In the genomic region with DNA sequence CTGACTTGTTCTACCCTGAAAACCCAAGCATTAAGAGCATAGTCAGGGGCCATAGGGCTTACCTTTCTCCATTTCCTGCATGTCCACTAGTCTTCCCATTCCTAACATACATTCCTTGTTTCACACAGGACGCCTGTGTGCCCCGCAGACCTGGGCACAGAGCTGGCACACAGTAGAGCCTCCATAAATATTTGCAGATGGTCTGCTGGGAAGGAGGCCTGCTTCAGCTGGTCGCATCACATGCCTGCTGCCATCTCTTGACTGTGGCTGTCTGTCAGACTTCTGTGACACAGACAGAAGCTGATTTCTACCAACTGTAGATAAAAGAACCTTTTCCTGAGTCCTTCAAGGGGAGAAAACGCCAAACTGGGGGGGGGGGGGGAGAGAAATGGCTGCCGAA, we compare ENCODE assay signal across 9 mouse cellular contexts.
DNase-seq lines count a peak whose midpoint lies in the region; ATAC-seq and TF ChIP-seq lines count a peak whose summit lies in the region.
"Had no signal": no experiment of that assay in that cellular context is flagged by ENCODE, and none has a peak within 500 bp of the region (broad histone marks: within the 10 kb centered on the region; RNA-seq: fewer than 3 reads in every experiment).

No protein-coding gene starts in this region.

- 58% methylated on average over 5 of the region's 5 CpGs for WGBS in intestine, embryonic 14.5 days
- WGBS in intestine, embryonic 15.5 days, result 55% methylated on average over 5 of the region's 5 CpGs

- no peak for ATAC-seq in intestine, embryonic 14.5 days (replicated peaks; ENCODE audit: low FRiP score, low TSS enrichment, low read depth)
- ATAC-seq in intestine, embryonic 15.5 days, result no peak
- peak; percentile 29 for ATAC-seq in inflammation-experienced regulatory T-cells, adult 6 months

- peaks cover 21% of the 10 kb centered on the region for H3K4me1 ChIP-seq in intestine, embryonic 14.5 days (replicated peaks; ENCODE audit: control insufficient read depth, insufficient read depth, low read length)
- peaks cover 16% of the 10 kb centered on the region for H3K4me1 ChIP-seq in intestine, embryonic 15.5 days (replicated peaks)
- H3K4me1 ChIP-seq in bone marrow macrophage, adult 2 months (ENCODE audit: control insufficient read depth, insufficient read depth, low read length), result peaks cover 45% of the 10 kb centered on the region

- no peaks in the 10 kb centered on the region for H3K36me3 ChIP-seq in intestine, embryonic 14.5 days (ENCODE audit: control insufficient read depth, insufficient read depth, low read length)
- no peaks in the 10 kb centered on the region for H3K36me3 ChIP-seq in intestine, embryonic 15.5 days

- H3K9me3 ChIP-seq in intestine, embryonic 14.5 days (ENCODE audit: control insufficient read depth, low read length), result no peaks in the 10 kb centered on the region
- H3K9me3 ChIP-seq in intestine, embryonic 15.5 days, result no peaks in the 10 kb centered on the region

- no peak for DNase-seq in intestine, embryonic 14.5 days (ENCODE audit: low spot score)
- DNase-seq in cerebellum, postnatal 25 days, result peak; percentile 64 to 70
- no peak for DNase-seq in adrenal gland, adult (ENCODE audit: inconsistent age in 2 of 2, low spot score in 1 of 2)
- no peak for DNase-seq in urinary bladder, postnatal 14 days (ENCODE audit: low spot score)
- DNase-seq in embryo, embryonic 9.5 days (ENCODE audit: extremely low spot score), result no peak

- no peak for TF ChIP-seq CTCF in bone marrow macrophage, adult 2 months (IDR thresholded peaks at IDR 0.05; ENCODE audit: low read depth, low read length)

- no peak overlapping the region for H3K4me3 ChIP-seq in intestine, embryonic 14.5 days (ENCODE audit: low read depth, low read length)
- H3K4me3 ChIP-seq in intestine, embryonic 15.5 days (replicated peaks), result no peak overlapping the region
- H3K4me3 ChIP-seq in bone marrow macrophage, adult 2 months (ENCODE audit: insufficient read depth, low read length), result no peak overlapping the region
- H3K4me3 ChIP-seq: left cerebral cortex, adult 2 months had no signal

- H3K27ac ChIP-seq in intestine, embryonic 14.5 days (ENCODE audit: low read depth), result 0 out of 2 replicates have a peak overlapping the region, but pooled peaks have one; percentile 16
- H3K27ac ChIP-seq in intestine, embryonic 15.5 days, result no peak overlapping the region
- H3K27ac ChIP-seq in bone marrow macrophage, adult 2 months (ENCODE audit: insufficient read depth, low read depth, low read length), result peak overlapping the region; percentile 37
- H3K27ac ChIP-seq: left cerebral cortex, adult 2 months had no signal

- H3K4me2 ChIP-seq in intestine, embryonic 14.5 days (ENCODE audit: low read length), result no peak overlapping the region
- no peak overlapping the region for H3K4me2 ChIP-seq in intestine, embryonic 15.5 days (replicated peaks)

- TF ChIP-seq POLR2A in bone marrow macrophage, adult 2 months (IDR thresholded peaks at IDR 0.05; ENCODE audit: borderline replicate concordance, low read depth, low read length), result no peak

- H3K27me3 ChIP-seq in intestine, embryonic 14.5 days (replicated peaks; ENCODE audit: control insufficient read depth, insufficient read depth, low read length), result no peaks in the 10 kb centered on the region
- H3K27me3 ChIP-seq in intestine, embryonic 15.5 days (replicated peaks), result no peaks in the 10 kb centered on the region

- no peak overlapping the region for H3K9ac ChIP-seq in intestine, embryonic 14.5 days (ENCODE audit: low read length)
- no peak overlapping the region for H3K9ac ChIP-seq in intestine, embryonic 15.5 days

Comparison
In these comparisons a context has a peak if more than half of its experiments do, and no peak if none do; other contexts are left out.
1. DNase-seq: peak in cerebellum, postnatal 25 days (2 of 2); none in intestine, embryonic 14.5 days (single experiment), adrenal gland, adult (0 of 2), urinary bladder, postnatal 14 days (single experiment) and embryo, embryonic 9.5 days (single experiment).